Mouse (Mus musculus) intestine, embryonic 15.5 days (tissue): Measurements from ENCODE around the gene Glul. TPM values are rescaled to one million over a fixed set of nuclear protein-coding genes. Genes with fewer than 3 reads are reported as not detected.

Experiments
- ATAC-seq: fragments of 200-750 bp; cut with Nextera tagmentation; 2 replicates; pipeline ENCODE4 v1.8.0; 2017; ENCODE audit warnings: moderate TSS enrichment, moderate library complexity
- H3K27ac ChIP-seq: fragments of 300-500 bp; sonication (generic); 2 replicates; pipeline ENCODE4 v1.5.1; 2015; ENCODE audit warnings: mild to moderate bottlenecking, inconsistent platforms
- H3K27me3 ChIP-seq: fragments of 300-500 bp; sonication (generic); replicated peaks from 2 replicates; pipeline ENCODE4 v1.6.1; 2015; ENCODE audit warnings: inconsistent platforms
- H3K36me3 ChIP-seq: fragments of 300-500 bp; sonication (generic); 2 replicates; pipeline ENCODE4 v1.6.1; 2015; ENCODE audit warnings: inconsistent platforms
- H3K4me1 ChIP-seq: fragments of 300-500 bp; sonication (generic); replicated peaks from 2 replicates; pipeline ENCODE4 v1.6.1; 2015; ENCODE audit warnings: inconsistent platforms
- H3K4me2 ChIP-seq: fragments of 300-500 bp; sonication (generic); replicated peaks from 2 replicates; pipeline ENCODE4 v1.6.1; 2015; ENCODE audit warnings: mild to moderate bottlenecking, inconsistent platforms
- H3K4me3 ChIP-seq: fragments of 300-500 bp; sonication (generic); replicated peaks from 2 replicates; pipeline ENCODE4 v1.5.1; 2015; ENCODE audit warnings: inconsistent platforms
- H3K9ac ChIP-seq: fragments of 300-500 bp; sonication (generic); 2 replicates; pipeline ENCODE4 v1.6.1; 2015; ENCODE audit warnings: inconsistent platforms
- H3K9me3 ChIP-seq: fragments of 300-500 bp; sonication (generic); 2 replicates; pipeline ENCODE4 v1.6.1; 2016; ENCODE audit warnings: inconsistent platforms
- WGBS: fragments of 180-500 bp; shearing (Covaris S2); methylation state at CpG from one replicate; pipeline ENCODE4 v1.1.7; 2015; 5-methylcytosine and 5-hydroxymethylcytosine counted together
- polyA plus RNA-seq: library from polyadenylated mRNA; unstranded; fragments of >200 nt; fragmentation: Nextera tagmentation; extraction: Ambion mirVana; gene quantifications from 2 replicates; pipeline ENCODE4 v1.2.1, GENCODE M21; 2015

Gene Glul
- polyA plus RNA-seq, 1 experiment from 2014 or later, result 73.6 TPM

GRCm38 (mm10) chr1:153911276-153911795 is 11.6 kb downstream of the Glul start:
- Histone ChIP-seq H3K9ac (no peak overlapping the region), H3K27me3 (no peaks in the 10 kb centered on the region), H3K27ac (no peak overlapping the region), H3K9me3 (no peaks in the 10 kb centered on the region), H3K4me1 (no peaks in the 10 kb centered on the region), H3K4me2 (no peak overlapping the region), H3K36me3 (peaks cover 14% of the 10 kb centered on the region; the same call in 1 of the 2 replicates), H3K4me3 (no peak overlapping the region)
- 69% methylated on average over 6 of the region's 6 CpGs for WGBS
- ATAC-seq, result no peak

DNA sequence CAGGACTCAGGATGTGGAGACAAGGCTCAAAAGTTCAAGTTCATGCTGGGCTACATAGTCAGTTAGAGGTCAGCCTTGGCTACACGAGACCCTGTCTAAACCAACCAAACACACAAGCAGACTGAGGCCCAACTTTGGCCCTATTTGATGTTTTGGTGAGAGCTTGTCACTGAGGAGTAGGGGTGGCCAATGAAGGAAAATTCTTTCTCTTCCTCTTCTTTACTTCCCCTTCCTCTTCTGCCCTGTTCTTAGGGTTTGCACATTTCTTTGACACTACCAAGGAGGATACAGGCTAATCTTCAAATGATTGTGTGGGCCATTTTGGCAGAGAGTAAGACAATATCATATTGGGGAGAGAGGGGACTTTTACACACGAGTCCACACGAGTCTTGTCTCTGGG is 14.1 kb downstream of the Glul start:
- Histone ChIP-seq H3K4me2 (no peak overlapping the region), H3K36me3 (no peaks in the 10 kb centered on the region), H3K4me3 (no peak overlapping the region), H3K4me1 (no peaks in the 10 kb centered on the region), H3K27me3 (no peaks in the 10 kb centered on the region), H3K9ac (no peak overlapping the region), H3K9me3 (no peaks in the 10 kb centered on the region), H3K27ac (no peak overlapping the region)
- 84% methylated on average over 3 of the region's 3 CpGs for WGBS
- ATAC-seq, result no peak

DNA sequence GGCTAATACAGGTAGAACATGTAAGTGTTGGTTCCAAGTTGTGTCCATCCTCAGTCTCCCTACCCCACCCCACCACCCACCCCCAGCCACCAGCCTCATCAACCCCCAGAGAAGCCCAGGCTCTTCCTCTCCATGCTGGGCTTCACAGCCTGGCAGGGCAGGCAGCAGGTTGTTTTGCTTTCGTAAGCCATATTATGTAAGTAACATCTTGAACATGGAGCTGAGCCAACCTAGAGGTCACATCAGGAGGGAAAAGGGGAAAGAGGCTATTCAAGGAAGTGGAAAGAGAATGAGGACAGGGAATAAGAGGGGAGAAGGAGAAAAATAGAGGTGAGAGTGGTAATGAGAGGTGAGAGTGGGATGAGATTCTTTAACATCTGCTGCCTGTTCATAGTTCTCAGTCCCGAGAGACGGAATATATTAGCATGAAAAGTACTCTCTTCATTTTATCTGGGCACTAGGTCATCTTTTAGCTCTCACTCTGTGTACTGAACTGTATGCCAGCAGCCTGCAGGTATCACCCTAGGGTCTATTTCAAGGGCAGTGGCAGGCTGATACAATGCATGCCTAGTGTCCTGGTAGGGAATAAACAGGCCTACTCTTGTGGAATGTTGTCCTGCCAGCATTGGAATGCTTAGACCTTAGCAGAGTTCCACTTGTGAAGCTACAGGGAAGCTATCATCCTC is 18.9 kb downstream of the Glul start:
- no peaks in the 10 kb centered on the region for H3K27me3 ChIP-seq
- no peak overlapping the region for H3K9ac ChIP-seq
- H3K4me1 ChIP-seq, result no peaks in the 10 kb centered on the region
- no peaks in the 10 kb centered on the region for H3K9me3 ChIP-seq
- no peak for ATAC-seq
- no peak overlapping the region for H3K27ac ChIP-seq
- 80% methylated on average over 3 of the region's 3 CpGs for WGBS
- H3K4me2 ChIP-seq, result no peak overlapping the region
- no peak overlapping the region for H3K4me3 ChIP-seq
- no peaks in the 10 kb centered on the region for H3K36me3 ChIP-seq

DNA sequence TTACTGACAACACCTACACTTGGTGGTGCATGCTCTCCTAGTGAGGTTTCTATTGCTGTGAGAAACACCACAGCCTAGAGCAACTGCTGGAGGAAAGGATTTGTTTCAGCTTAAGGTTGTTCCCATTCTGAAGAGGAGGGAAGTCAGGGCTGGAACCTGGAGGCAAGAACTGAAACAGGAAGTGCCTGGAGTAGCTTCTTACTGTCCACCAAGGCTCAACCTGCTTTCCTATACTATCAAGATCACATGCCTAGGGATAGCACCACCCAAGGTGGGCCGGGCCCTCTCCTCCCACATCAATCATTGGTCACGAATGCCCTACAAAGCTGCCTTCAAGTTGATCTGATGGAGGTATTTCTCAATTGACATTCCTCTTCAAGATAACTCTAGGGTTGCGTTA is 21.9 kb downstream of the Glul start:
- Histone ChIP-seq H3K4me2 (no peak overlapping the region), H3K36me3 (no peaks in the 10 kb centered on the region), H3K4me1 (no peaks in the 10 kb centered on the region), H3K9ac (no peak overlapping the region), H3K4me3 (no peak overlapping the region), H3K27ac (no peak overlapping the region), H3K27me3 (no peaks in the 10 kb centered on the region), H3K9me3 (no peaks in the 10 kb centered on the region)
- WGBS, result 92% methylated on average over 3 of the region's 3 CpGs
- ATAC-seq, result no peak

DNA sequence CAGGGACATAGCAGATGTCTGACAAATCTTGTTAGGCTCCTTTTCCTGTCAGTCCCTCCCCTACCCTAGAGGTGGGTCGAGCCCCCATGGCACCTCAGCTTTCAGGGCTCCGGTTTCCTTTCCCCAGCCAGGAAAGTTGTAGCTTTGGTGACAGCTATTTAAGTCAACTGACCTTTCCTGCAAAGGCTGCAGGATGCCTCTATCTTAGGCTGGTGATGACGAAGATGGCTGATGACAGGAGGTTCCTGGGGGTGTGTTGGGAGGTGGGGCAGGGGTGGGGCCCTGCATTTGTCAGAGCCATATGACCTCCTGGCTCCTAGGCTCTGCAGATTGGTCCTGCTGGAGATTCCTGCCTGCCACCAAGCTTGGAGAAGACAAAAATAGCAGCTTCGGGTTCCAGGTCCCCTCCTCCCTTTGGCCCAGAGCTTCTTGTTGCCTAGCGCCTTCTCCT is 22.9 kb downstream of the Glul start:
- Histone ChIP-seq H3K4me1 (no peaks in the 10 kb centered on the region), H3K9ac (no peak overlapping the region), H3K4me3 (no peak overlapping the region), H3K27ac (no peak overlapping the region), H3K27me3 (no peaks in the 10 kb centered on the region), H3K36me3 (no peaks in the 10 kb centered on the region), H3K9me3 (no peaks in the 10 kb centered on the region), H3K4me2 (no peak overlapping the region)
- no peak; the same call in 1 of the 2 replicates for ATAC-seq
- WGBS, result 41% methylated on average over 5 of the region's 5 CpGs

DNA sequence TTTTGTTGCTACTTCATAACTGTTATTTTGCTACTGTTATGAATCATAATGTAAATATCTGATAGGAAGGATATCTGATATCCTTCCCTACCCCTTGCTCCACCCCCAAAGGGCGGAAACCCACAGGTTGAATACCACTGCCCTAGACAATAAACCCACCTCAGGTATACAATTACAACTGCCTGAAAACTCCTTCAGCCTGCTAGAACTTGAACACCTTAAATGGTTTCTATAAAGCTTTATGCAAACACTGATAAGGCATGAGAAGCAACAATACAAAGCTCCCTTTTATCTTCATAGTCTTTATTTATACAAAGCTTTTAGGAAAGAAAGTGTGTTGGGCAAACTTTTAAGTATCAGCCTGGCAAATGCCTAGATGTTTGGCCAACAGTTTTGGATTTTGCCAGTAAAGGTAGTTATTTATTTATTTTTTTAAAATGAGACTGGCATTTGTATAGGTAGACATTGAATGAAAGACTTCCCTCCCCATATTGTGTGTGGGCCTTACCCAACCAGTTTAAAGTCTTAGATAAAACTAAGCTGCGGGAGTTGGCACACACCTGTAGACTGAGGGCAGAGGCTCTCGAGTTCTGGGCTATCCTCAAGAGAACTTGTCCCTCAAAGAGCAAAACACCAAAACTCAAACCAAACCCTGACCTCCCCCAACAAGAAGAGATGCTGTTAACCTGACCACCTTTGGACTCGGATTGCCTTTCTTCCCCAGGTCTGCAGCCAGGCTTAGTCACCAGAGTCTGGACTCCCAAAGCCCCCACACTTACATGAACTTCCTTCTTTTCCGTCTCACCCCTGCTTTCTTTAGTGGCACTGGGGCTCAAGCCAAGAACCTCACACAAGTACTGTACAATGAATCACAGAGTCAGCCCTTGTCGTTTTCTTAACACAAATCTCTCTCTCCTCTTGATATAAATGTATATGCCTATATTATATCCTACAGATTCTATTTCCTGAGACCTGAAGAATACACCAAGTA is 24.9 kb downstream of the Glul start:
- peak; percentile 75 for ATAC-seq
- Histone ChIP-seq H3K4me1 (no peaks in the 10 kb centered on the region), H3K27me3 (no peaks in the 10 kb centered on the region), H3K4me3 (no peak overlapping the region), H3K9ac (no peak overlapping the region), H3K9me3 (no peaks in the 10 kb centered on the region), H3K27ac (no peak overlapping the region), H3K4me2 (no peak overlapping the region), H3K36me3 (no peaks in the 10 kb centered on the region)
- WGBS, result 67% methylated on average over 6 of the region's 6 CpGs

- no peaks in the 10 kb centered on the region for H3K9me3 ChIP-seq
- no peak overlapping the region for H3K9ac ChIP-seq
- no peaks in the 10 kb centered on the region for H3K36me3 ChIP-seq
- 83% methylated on average over 2 of the region's 2 CpGs for WGBS
- no peak for ATAC-seq
- H3K4me3 ChIP-seq, result no peak overlapping the region
- no peaks in the 10 kb centered on the region for H3K4me1 ChIP-seq
- H3K27ac ChIP-seq, result no peak overlapping the region
- no peaks in the 10 kb centered on the region for H3K27me3 ChIP-seq
- no peak overlapping the region for H3K4me2 ChIP-seq
Observed at GRCm38 (mm10) chr1:153930431-153930830, 30.7 kb downstream of the Glul start.

GRCm38 (mm10) chr1:153933772-153934171 is 34.0 kb downstream of the Glul start:
- no peaks in the 10 kb centered on the region for H3K4me1 ChIP-seq
- H3K9me3 ChIP-seq, result no peaks in the 10 kb centered on the region
- no peak overlapping the region for H3K9ac ChIP-seq
- 72% methylated on average over 1 of the region's 1 CpGs for WGBS
- no peak for ATAC-seq
- no peaks in the 10 kb centered on the region for H3K27me3 ChIP-seq
- H3K27ac ChIP-seq, result no peak overlapping the region
- no peak overlapping the region for H3K4me3 ChIP-seq
- no peak overlapping the region for H3K4me2 ChIP-seq
- H3K36me3 ChIP-seq, result no peaks in the 10 kb centered on the region

DNA sequence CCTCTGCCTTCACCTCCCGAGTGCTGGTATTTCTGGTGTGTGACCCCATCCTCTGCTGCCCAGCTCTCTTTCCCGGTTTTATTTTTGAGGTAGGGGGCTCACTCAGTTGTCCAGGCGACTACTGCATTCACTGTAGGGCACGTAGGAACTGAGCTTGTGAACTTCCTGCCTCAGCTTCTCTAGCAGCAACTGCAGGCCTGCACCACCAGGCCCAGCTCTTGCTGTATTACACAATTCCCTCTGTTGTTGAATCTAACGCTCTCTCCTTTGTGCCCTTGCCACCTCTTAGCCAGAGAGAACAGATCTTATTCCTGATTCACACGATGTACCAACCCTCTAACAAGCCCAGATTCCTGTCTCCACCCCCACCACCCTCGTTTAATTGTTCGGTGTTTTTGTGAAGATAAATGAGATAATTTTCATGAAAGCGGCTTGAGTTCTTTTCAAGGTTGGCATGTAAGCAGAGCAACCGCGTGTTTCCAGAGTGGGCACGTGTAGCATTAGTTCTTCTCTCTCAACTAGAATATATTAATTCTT is 36.2 kb downstream of the Glul start:
- no peaks in the 10 kb centered on the region for H3K4me1 ChIP-seq
- no peaks in the 10 kb centered on the region for H3K36me3 ChIP-seq
- H3K4me2 ChIP-seq, result no peak overlapping the region
- no peaks in the 10 kb centered on the region for H3K27me3 ChIP-seq
- no peak overlapping the region for H3K9ac ChIP-seq
- no peaks in the 10 kb centered on the region for H3K9me3 ChIP-seq
- WGBS, result 81% methylated on average over 12 of the region's 12 CpGs
- ATAC-seq, result no peak
- no peak overlapping the region for H3K4me3 ChIP-seq
- H3K27ac ChIP-seq, result no peak overlapping the region

GRCm38 (mm10) chr1:153937025-153937424 is 37.3 kb downstream of the Glul start:
- Histone ChIP-seq H3K27me3 (no peaks in the 10 kb centered on the region), H3K36me3 (no peaks in the 10 kb centered on the region), H3K4me2 (no peak overlapping the region), H3K27ac (no peak overlapping the region), H3K9me3 (no peaks in the 10 kb centered on the region), H3K9ac (no peak overlapping the region), H3K4me3 (no peak overlapping the region), H3K4me1 (no peaks in the 10 kb centered on the region)
- 88% methylated on average over 2 of the region's 2 CpGs for WGBS
- ATAC-seq, result no peak

DNA sequence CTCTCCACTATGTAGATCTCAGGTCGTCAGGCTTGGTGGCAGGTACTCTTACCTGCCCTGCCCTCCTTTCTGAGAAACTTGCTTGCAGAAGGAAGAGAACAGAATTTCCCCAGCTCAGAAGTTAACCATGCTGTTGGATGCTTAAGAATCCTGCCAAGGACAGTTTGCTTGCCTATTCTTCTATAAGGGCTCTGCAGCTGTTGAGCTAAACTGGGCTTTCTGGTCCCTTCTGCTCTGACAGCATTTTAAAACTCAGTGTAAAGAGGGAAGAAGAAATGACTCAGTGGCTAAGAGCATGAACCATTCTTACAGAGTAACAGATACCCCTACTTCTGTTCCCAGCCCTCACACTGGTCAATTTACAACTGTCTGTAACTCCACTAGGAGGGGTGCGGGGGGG is 41.2 kb downstream of the Glul start:
- Histone ChIP-seq H3K4me1 (no peaks in the 10 kb centered on the region), H3K9me3 (no peaks in the 10 kb centered on the region), H3K4me2 (no peak overlapping the region), H3K27me3 (no peaks in the 10 kb centered on the region), H3K4me3 (no peak overlapping the region), H3K36me3 (no peaks in the 10 kb centered on the region), H3K9ac (no peak overlapping the region), H3K27ac (no peak overlapping the region)
- no peak for ATAC-seq
- 72% methylated on average over 2 of the region's 2 CpGs for WGBS

DNA sequence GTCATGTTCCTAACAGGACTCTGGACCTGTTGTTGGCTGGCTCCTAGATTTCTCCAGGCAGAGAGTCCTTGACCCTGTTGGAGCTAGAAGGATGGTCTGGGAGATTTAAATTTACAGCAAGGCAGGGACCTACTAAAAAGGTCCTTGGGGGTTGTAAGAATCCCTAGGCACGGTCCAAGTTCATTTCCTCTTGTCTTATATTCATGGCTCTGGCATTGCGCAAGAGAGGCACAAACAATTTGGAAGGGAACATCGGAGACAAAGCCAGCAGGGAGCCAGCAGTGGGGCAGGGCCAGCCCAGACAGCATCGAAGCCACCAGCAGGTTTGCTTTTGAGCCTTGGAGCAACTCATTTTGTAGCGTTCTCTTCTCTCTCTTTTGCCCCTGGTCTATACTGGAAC is 45.4 kb downstream of the Glul start:
- H3K9me3 ChIP-seq, result no peaks in the 10 kb centered on the region

More for the DNA sequence above, 45.4 kb downstream of the Glul start:
- no peaks in the 10 kb centered on the region for H3K4me1 ChIP-seq
- no peak for ATAC-seq
- H3K4me3 ChIP-seq, result no peak overlapping the region
- H3K9ac ChIP-seq, result no peak overlapping the region
- no peaks in the 10 kb centered on the region for H3K27me3 ChIP-seq
- no peak overlapping the region for H3K27ac ChIP-seq
- H3K36me3 ChIP-seq, result no peaks in the 10 kb centered on the region
- 79% methylated on average over 5 of the region's 5 CpGs for WGBS
- H3K4me2 ChIP-seq, result no peak overlapping the region
